Mouse (Mus musculus) CH12.LX (cell line): ENCODE data around the gene 4930455H04Rik.

Experiments
- CTCF ChIP-seq, 2 experiments: IDR thresholded peaks in 1 of 2; conservative IDR thresholded peaks in 1 of 2; 2 replicates each; pipeline ENCODE4 v1.5.1; 2011 to 2012; ENCODE audit warnings: low read depth in 2 of 2, low read length in 2 of 2, improper control_type of control experiment in 1 of 2, inconsistent platforms in 1 of 2, mild to moderate bottlenecking in 1 of 2, moderate library complexity in 1 of 2
- TCF12 ChIP-seq: IDR thresholded peaks from 2 replicates; pipeline ENCODE4 v1.6.1; 2014; ENCODE audit warnings: low read depth, mild to moderate bottlenecking, inconsistent platforms, low read length, improper control_type of control experiment
- USF1 ChIP-seq: IDR thresholded peaks from 2 replicates; pipeline ENCODE4 v1.6.1; 2014; ENCODE audit warnings: low read depth, mild to moderate bottlenecking, inconsistent platforms, low read length, improper control_type of control experiment

- TF ChIP-seq CTCF (conservative IDR thresholded peaks at IDR 0.05 in 1 of 2, IDR thresholded peaks at IDR 0.05 in 1 of 2; ENCODE audit: low read depth in 2 of 2, low read length in 2 of 2): no peak
- TF ChIP-seq TCF12: no peak
- TF ChIP-seq USF1: no peak
These were observed 24.6 kb upstream of the 4930455H04Rik start for GRCm38 (mm10) chr3:116943422-116943821.
